1 mouse cellular context compared by ENCODE assay signal in the genomic region with DNA sequence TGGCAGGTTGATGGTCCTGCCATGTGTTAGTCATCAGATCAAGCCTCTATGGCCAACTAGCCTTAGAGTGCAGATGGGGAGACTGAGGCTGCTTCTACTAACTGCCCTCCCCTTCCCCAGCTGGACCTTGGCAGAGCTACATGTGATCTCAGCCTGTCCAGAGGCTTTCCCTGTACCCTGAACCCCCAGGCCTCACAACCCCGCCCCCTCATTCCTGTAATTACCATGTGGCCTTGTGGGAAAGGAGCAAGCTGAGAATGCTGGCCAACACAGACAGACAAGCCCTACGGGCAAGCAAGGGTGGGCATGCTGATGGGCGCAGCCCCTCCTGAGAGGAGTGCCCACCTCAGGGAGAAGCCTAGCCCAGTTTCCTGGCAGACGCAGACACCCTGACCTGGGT.
TF ChIP-seq lines count a peak whose summit lies in the region.

No protein-coding gene starts in this region.

TF ChIP-seq in myocyte, 11 proteins besides CTCF, POLR2A, EP300 and RAD21:
- TF ChIP-seq POLR2AphosphoS2 (IDR thresholded peaks at IDR 0.05; ENCODE audit: insufficient read length, low read depth) = no peak
- TF ChIP-seq E2F4 (IDR thresholded peaks at IDR 0.05; ENCODE audit: insufficient read depth) = no peak
- no peak for TF ChIP-seq USF1 (IDR thresholded peaks at IDR 0.05; ENCODE audit: low read depth)
- no peak for TF ChIP-seq SRF (IDR thresholded peaks at IDR 0.05; ENCODE audit: control insufficient read depth, insufficient read length, low read depth)
- TF ChIP-seq MYOD1 (IDR thresholded peaks at IDR 0.05; ENCODE audit: control insufficient read depth in 1 of 3, insufficient read length in 2 of 3, low read depth in 2 of 3) = no peak
- TF ChIP-seq TCF3 (IDR thresholded peaks at IDR 0.05; ENCODE audit: insufficient read length, low read depth) = no peak
- no peak for TF ChIP-seq MAX (IDR thresholded peaks at IDR 0.05; ENCODE audit: low read depth)
- no peak for TF ChIP-seq TCF12 (IDR thresholded peaks at IDR 0.05; ENCODE audit: insufficient read depth, poor library complexity, severe bottlenecking)
- no peak for TF ChIP-seq MYOG (IDR thresholded peaks at IDR 0.05; ENCODE audit: control insufficient read depth in 1 of 3, insufficient read depth in 1 of 3, insufficient read length in 2 of 3, low read depth in 2 of 3)
- no peak for TF ChIP-seq REST (IDR thresholded peaks at IDR 0.05; ENCODE audit: insufficient read depth, insufficient read length)
- no peak for TF ChIP-seq CEBPB (IDR thresholded peaks at IDR 0.05; ENCODE audit: insufficient read depth, poor library complexity, severe bottlenecking)
